Mouse (Mus musculus): ENCODE measurements around the gene Exosc8. TPM values are rescaled to one million over a fixed set of nuclear protein-coding genes. Genes with fewer than 3 reads are reported as not detected.
A peak's percentile ranks its signal among the peaks of the same experiment; 100 is the strongest.
"Not testable (repeated sequence)": the region's sequence is repeated elsewhere in the genome, so short reads cannot be mapped to it uniquely, and the experiment has no call there.

Gene Exosc8
- polyA plus RNA-seq, 1 experiment, result 49.7 TPM

- DNase-seq (ENCODE audit: low spot score), result no peak
Measured at GRCm38 (mm10) chr3:54736101-54736927, 1.1 kb upstream of the Exosc8 start.

DNA sequence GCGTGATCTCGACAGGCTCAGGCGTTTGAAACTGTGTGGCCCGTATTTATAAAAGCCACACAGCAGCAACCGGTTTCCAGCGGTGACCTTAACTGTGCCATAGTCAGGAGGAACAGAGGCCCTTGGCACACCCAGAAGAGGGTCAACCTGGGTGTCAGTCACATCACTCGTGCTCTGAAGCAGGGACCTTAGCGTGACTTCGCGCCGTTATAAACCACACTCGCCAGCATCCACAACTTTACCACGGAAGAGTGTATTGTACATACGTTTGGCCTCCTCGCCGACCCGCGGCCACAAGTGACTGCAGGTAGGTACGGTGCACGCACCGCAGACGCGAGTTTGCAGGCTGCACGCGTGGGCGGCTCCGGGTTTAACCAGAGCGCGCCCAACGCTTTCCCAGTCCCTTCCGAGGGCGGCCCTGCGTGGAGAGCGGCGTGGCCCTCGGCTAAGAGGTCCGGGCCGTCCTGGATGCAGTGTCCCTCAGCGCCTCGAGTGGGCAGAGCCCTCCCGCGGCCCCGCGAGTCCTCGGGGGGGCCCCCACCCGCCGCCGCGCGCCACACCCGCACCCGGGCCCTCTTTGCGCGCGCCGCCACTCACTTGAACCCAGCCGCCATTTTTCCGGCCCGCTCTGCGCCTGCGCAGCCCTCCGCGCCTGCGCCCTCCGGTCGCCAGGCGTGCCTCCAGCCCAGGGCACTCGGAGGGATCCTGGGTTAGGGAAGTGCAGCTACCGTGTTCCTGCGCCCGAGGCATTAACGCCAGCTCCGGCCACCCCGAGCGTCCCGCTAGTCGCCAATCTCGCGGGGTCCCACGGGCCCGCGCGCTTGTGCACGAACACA, 564 bp downstream of the Exosc8 start:
- peak; percentile 89 for DNase-seq (ENCODE audit: low spot score)

GRCm38 (mm10) chr3:54732371-54732770, 2.8 kb downstream of the Exosc8 start:
- DNase-seq (ENCODE audit: low spot score), result no peak

GRCm38 (mm10) chr3:54731626-54732150, 3.5 kb downstream of the Exosc8 start:
- no peak for DNase-seq (ENCODE audit: low spot score)

- DNase-seq (ENCODE audit: low spot score), result no peak
Measured at GRCm38 (mm10) chr3:54728100-54728499, 7.1 kb downstream of the Exosc8 start.

GRCm38 (mm10) chr3:54727588-54727987, 7.6 kb downstream of the Exosc8 start:
- no peak for DNase-seq (ENCODE audit: low spot score)

- DNase-seq (ENCODE audit: low spot score), result no peak
Measured at GRCm38 (mm10) chr3:54725344-54725743, 9.8 kb downstream of the Exosc8 start.

DNA sequence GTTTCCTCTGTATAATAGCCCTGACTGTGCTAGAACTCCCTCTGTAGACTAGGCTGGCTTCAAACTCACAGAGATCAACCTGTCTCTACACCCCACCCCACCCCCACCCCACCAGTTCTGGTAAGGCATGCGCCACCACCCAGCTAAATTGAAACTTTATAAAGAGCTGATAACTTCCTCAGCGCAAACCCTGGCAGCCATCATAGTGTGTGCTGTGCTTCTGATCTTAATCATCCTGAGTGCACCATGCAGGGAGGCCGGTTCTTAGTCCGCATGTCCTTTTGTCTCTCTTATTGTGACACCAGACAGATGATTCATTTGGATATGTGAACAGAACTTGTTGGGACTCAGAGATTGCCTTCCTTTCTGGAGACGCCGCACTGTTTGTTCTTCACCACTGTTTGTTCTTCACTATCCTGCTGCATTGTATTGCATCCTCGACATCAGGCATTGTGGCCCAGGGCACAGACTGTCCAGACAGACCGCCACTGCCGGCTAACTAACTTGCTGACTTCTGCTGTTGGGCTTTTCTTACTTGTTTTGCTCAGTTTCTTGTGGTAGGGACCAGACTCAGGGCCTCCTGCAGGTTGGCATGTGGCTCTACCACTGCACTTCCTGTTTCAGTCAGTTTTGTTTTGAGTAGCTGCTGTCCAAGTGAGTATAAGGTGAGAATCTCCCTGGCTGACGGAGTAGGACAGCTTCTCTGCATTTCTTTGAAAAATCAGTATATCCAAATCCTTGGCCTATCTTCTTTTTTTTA, 11.3 kb downstream of the Exosc8 start:
- no peak for DNase-seq (ENCODE audit: low spot score)

- DNase-seq (ENCODE audit: low spot score), result no peak
Measured at GRCm38 (mm10) chr3:54718947-54719346, 16.2 kb downstream of the Exosc8 start.

GRCm38 (mm10) chr3:54717348-54717747, 17.8 kb downstream of the Exosc8 start:
- DNase-seq (ENCODE audit: low spot score), result no peak

DNA sequence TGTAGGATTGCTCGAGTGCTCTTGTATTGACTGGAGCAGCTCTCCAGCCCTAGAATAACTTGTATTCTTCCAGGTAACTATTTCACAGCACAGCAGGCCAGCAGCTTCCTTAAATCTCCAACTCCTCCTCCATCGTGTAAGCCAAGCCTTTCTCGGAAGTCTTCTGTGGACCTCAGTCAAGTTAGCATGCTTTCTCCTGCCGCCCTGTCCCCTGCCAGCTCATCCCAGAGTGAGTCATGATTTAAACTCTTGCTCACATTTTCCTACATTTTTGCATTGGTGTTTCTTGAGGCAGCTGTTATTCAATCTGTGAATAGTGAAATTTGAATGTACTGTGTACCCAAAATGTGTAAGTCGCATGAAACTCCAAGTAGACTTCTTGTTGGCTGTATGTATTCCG, 19.7 kb downstream of the Exosc8 start:
- DNase-seq (ENCODE audit: low spot score), result no peak

- no peak for DNase-seq (ENCODE audit: low spot score)
Measured at GRCm38 (mm10) chr3:54714253-54714652, 20.9 kb downstream of the Exosc8 start, which contains the start of gene Gm21958. Gm21958 (minus strand) TSS chr3:54714353.

- no peak for DNase-seq (ENCODE audit: low spot score)
Measured at GRCm38 (mm10) chr3:54708972-54709371, 26.2 kb downstream of the Exosc8 start.

GRCm38 (mm10) chr3:54704106-54704505, 31.1 kb downstream of the Exosc8 start:
- not testable (repeated sequence) for DNase-seq (ENCODE audit: low spot score)

DNA sequence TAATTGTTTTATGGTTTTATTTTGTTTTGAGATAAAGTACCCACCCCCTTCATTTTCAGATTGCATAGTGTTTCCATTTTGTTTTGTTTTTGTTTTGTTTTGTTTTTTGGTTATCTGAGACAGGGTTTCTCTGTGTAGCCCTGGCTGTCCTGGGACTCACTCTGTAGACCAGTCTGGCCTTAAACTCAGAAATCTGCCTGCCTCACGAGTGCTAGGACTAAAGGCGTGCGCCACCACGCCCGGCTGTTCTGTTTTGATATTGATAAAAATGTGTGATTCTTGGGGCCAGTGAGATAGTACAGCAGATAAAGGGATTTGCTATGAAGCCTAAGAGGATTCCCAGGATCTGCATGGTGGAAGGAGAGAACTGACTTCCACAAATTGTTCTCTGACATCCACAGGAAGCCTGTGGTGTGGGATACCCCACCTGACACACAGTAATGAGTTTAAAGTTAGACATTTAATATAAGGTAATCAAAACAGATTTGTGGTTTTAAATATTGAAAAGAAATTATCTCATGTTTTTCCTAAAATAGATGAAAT, 35.4 kb downstream of the Exosc8 start:
- DNase-seq (ENCODE audit: low spot score), result no peak

- no peak for DNase-seq (ENCODE audit: low spot score)
Measured at GRCm38 (mm10) chr3:54693056-54693415, 42.2 kb downstream of the Exosc8 start.

- peak; percentile 76 for DNase-seq (ENCODE audit: low spot score)
Measured at GRCm38 (mm10) chr3:54692202-54693055, 42.8 kb downstream of the Exosc8 start, which contains the start of gene Supt20. Supt20 (plus strand) TSS chr3:54692807.

GRCm38 (mm10) chr3:54689091-54689490, 46.1 kb downstream of the Exosc8 start:
- DNase-seq (ENCODE audit: low spot score), result no peak

DNA sequence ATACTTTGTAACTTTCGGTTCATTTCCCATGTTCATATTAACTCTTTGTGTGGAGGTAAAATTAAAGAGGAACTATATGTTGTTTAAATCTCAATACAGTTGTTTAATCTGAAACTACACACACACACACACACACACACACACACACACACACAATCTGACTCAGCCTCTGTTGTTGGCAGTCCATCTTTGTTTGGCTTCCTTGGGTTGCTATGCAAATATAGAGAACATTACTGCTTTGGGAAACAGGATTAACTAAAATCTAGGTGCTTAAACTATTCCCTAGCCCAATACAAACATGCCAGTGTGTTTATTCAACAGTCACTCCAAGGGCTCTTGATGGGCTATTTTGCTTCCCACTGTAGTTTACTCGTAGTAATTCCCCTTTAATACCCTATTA, 47.9 kb downstream of the Exosc8 start:
- DNase-seq (ENCODE audit: low spot score), result no peak

DNA sequence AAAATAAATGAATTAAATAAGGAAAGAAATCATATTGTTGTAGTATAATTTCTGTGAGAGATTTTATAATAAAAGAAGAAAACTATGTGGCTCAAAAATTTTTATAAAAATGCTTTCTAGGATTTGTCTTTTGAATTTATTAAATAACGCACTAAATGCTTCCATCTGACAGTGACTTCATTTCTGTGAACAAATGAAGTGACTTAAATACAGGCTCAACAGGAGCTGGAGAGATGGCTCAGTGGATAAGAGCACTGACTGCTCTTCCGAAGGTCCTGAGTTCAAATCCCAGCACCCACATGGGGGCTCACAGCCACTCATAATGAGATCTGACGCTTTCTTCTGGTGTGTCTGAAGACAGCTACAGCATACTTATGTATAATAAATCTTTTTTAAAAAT, 50.0 kb downstream of the Exosc8 start:
- no peak for DNase-seq (ENCODE audit: low spot score)

Measured in urinary bladder, adult 2 months (tissue).